In genomic region chr11:53441921-53442320, GRCm38 (mm10) we compare ENCODE assay signal across 14 mouse cellular contexts. TPM values are rescaled to one million over a fixed set of nuclear protein-coding genes. Genes with fewer than 3 reads are reported as not detected.
DNase-seq lines count a peak whose midpoint lies in the region; ATAC-seq and TF ChIP-seq lines count a peak whose summit lies in the region.
"Had no signal": no experiment of that assay in that cellular context is flagged by ENCODE, and none has a peak within 500 bp of the region (broad histone marks: within the 10 kb centered on the region; RNA-seq: fewer than 3 reads in every experiment).

No protein-coding gene starts in this region.

- no peaks in the 10 kb centered on the region for H3K36me3 ChIP-seq in hindbrain, embryonic 10.5 days
- no peaks in the 10 kb centered on the region for H3K36me3 ChIP-seq in hindbrain, embryonic 14.5 days (replicated peaks; ENCODE audit: control insufficient read depth, insufficient read depth)
- no peaks in the 10 kb centered on the region for H3K36me3 ChIP-seq in heart, embryonic 16.5 days (ENCODE audit: control insufficient read depth, insufficient read depth)
- H3K36me3 ChIP-seq: G1E had no signal

- no peak overlapping the region for H3K4me2 ChIP-seq in hindbrain, embryonic 14.5 days (replicated peaks)
- H3K4me2 ChIP-seq in heart, embryonic 16.5 days (ENCODE audit: low read depth, low read length) = peak overlapping the region; percentile 33

- H3K9me3 ChIP-seq in hindbrain, embryonic 10.5 days = no peaks in the 10 kb centered on the region
- no peaks in the 10 kb centered on the region for H3K9me3 ChIP-seq in hindbrain, embryonic 14.5 days (ENCODE audit: control insufficient read depth, low read length)
- no peaks in the 10 kb centered on the region for H3K9me3 ChIP-seq in heart, embryonic 16.5 days (replicated peaks; ENCODE audit: control insufficient read depth, low read length)
- H3K9me3 ChIP-seq: G1E had no signal

- DNase-seq in hindbrain, embryonic 10.5 days (ENCODE audit: low spot score) = no peak
- no peak for DNase-seq in hindbrain, embryonic 14.5 days (ENCODE audit: low spot score)
- DNase-seq in T-cell, adult 2 months (ENCODE audit: low spot score) = peak; percentile 37
- no peak for DNase-seq in left cerebral cortex, adult 2 months (ENCODE audit: extremely low spot score in 1 of 2, low spot score in 2 of 2)
- no peak for DNase-seq in cerebellum, adult 9-11 months
- DNase-seq in lung, adult 2 months = no peak
- DNase-seq: right cerebral cortex, postnatal 14 days had no signal

- no peaks in the 10 kb centered on the region for H3K4me1 ChIP-seq in hindbrain, embryonic 10.5 days (replicated peaks)
- H3K4me1 ChIP-seq in hindbrain, embryonic 14.5 days (replicated peaks; ENCODE audit: control insufficient read depth, insufficient read depth, low read length) = no peaks in the 10 kb centered on the region
- H3K4me1 ChIP-seq in heart, embryonic 16.5 days (ENCODE audit: control insufficient read depth, insufficient read depth, low read length) = peaks cover 7% of the 10 kb centered on the region
- no peaks in the 10 kb centered on the region for H3K4me1 ChIP-seq in lung, adult 2 months (ENCODE audit: control insufficient read depth, insufficient read depth, low read length)

- TF ChIP-seq CTCF in left cerebral cortex, adult 2 months (IDR thresholded peaks at IDR 0.05) = no peak
- TF ChIP-seq CTCF in lung, adult 2 months (IDR thresholded peaks at IDR 0.05; ENCODE audit: insufficient read depth, low read length) = no peak

- ATAC-seq in hindbrain, embryonic 14.5 days (ENCODE audit: low FRiP score) = no peak
- ATAC-seq in heart, embryonic 16.5 days (replicated peaks; ENCODE audit: extremely low read depth, insufficient read depth, low FRiP score) = peak; percentile 71
- peak; percentile 67 for ATAC-seq in megakaryocyte-erythroid progenitor cell, adult 5-6 weeks (replicated peaks; ENCODE audit: low FRiP score, low TSS enrichment, poor library complexity, severe bottlenecking)

- H3K27me3 ChIP-seq in hindbrain, embryonic 10.5 days (ENCODE audit: insufficient read depth, poor library complexity, severe bottlenecking) = no peaks in the 10 kb centered on the region
- H3K27me3 ChIP-seq in hindbrain, embryonic 14.5 days (ENCODE audit: control insufficient read depth, insufficient read depth, low read length) = no peaks in the 10 kb centered on the region
- no peaks in the 10 kb centered on the region for H3K27me3 ChIP-seq in heart, embryonic 16.5 days (ENCODE audit: control insufficient read depth, insufficient read depth, low read length)

- no peak overlapping the region for H3K4me3 ChIP-seq in hindbrain, embryonic 10.5 days
- no peak overlapping the region for H3K4me3 ChIP-seq in hindbrain, embryonic 14.5 days (replicated peaks; ENCODE audit: low read length)
- H3K4me3 ChIP-seq in heart, embryonic 16.5 days (ENCODE audit: low read length) = no peak overlapping the region
- no peak overlapping the region for H3K4me3 ChIP-seq in left cerebral cortex, adult 2 months
- no peak overlapping the region for H3K4me3 ChIP-seq in lung, adult 2 months (replicated peaks; ENCODE audit: extremely low read depth, low read depth, low read length)
- H3K4me3 ChIP-seq: erythroblast, embryonic 14.5 days; layer of hippocampus, adult 2 months had no signal

- TF ChIP-seq POLR2A in lung, adult 2 months (IDR thresholded peaks at IDR 0.05; ENCODE audit: borderline replicate concordance, extremely low read depth, low read depth, low read length) = no peak

- 52% methylated on average over 12 of the region's 12 CpGs for WGBS in hindbrain, embryonic 10.5 days
- WGBS in hindbrain, embryonic 14.5 days = 60% methylated on average over 12 of the region's 12 CpGs
- 1% methylated on average over 12 of the region's 12 CpGs for WGBS in heart, embryonic 16.5 days
- 12% methylated on average over 12 of the region's 12 CpGs for WGBS in lung, adult 2 months

- H3K27ac ChIP-seq in hindbrain, embryonic 10.5 days = peak overlapping the region; percentile 35; the same call in 1 of the 2 replicates
- H3K27ac ChIP-seq in hindbrain, embryonic 14.5 days = no peak overlapping the region
- peak overlapping the region; percentile 85 for H3K27ac ChIP-seq in heart, embryonic 16.5 days (ENCODE audit: low read length)
- H3K27ac ChIP-seq in left cerebral cortex, adult 2 months = no peak overlapping the region
- H3K27ac ChIP-seq: layer of hippocampus, adult 2 months had no signal

- intact Hi-C loops in left cerebral cortex, adult 2 months (cut with DNase I) = no loop called here

- H3K9ac ChIP-seq in hindbrain, embryonic 14.5 days = no peak overlapping the region
- H3K9ac ChIP-seq in heart, embryonic 16.5 days (ENCODE audit: low read length) = peak overlapping the region; percentile 65

RNA-seq across cellular contexts. Expression of gene Gdf9, which starts 11.1 kb away (rescaled TPM):
- 2.6 and 2.9 TPM in 2 replicates for polyA plus RNA-seq in hindbrain, embryonic 10.5 days (2016; fragmentation: Nextera tagmentation; extraction: Ambion mirVana)
- polyA plus RNA-seq in hindbrain, embryonic 14.5 days (2014; fragmentation: Nextera tagmentation; extraction: Ambion mirVana) = 3.1 and 3.2 TPM in 2 replicates
- polyA plus RNA-seq in heart, embryonic 16.5 days (2015; fragmentation: Nextera tagmentation; extraction: Ambion mirVana) = 1.2 and 1.6 TPM in 2 replicates
- 0.24 and 0.32 TPM in 2 replicates for total RNA-seq in megakaryocyte-erythroid progenitor cell, adult 5-6 weeks (2014; fragmentation: Nextera tagmentation)
- 0.42 and 0.80 TPM in 2 replicates for total RNA-seq in megakaryocyte-erythroid progenitor cell, adult 5-6 weeks (2017)
- total RNA-seq in left cerebral cortex, adult 2 months (2021) = 1 to 10 TPM in 1 of 2 experiments, under 1 TPM in 1; 0.89 to 1.1 TPM
- polyA plus RNA-seq in lung, adult 2 months (2012; rRNA removed) = 0.83 and 0.97 TPM in 2 replicates
- polyA plus RNA-seq: erythroblast, embryonic 14.5 days had no signal

RNA-seq across cellular contexts. Expression of gene Uqcrq, which starts 11.3 kb away (rescaled TPM):
- 548 and 642 TPM in 2 replicates for polyA plus RNA-seq in hindbrain, embryonic 10.5 days (2016; fragmentation: Nextera tagmentation; extraction: Ambion mirVana)
- 751 and 866 TPM in 2 replicates for polyA plus RNA-seq in hindbrain, embryonic 14.5 days (2014; fragmentation: Nextera tagmentation; extraction: Ambion mirVana)
- 1,391 and 1,425 TPM in 2 replicates for polyA plus RNA-seq in heart, embryonic 16.5 days (2015; fragmentation: Nextera tagmentation; extraction: Ambion mirVana)
- total RNA-seq in megakaryocyte-erythroid progenitor cell, adult 5-6 weeks (2014; fragmentation: Nextera tagmentation) = 289 and 326 TPM in 2 replicates
- 30.9 and 67.9 TPM in 2 replicates for total RNA-seq in megakaryocyte-erythroid progenitor cell, adult 5-6 weeks (2017)
- total RNA-seq in left cerebral cortex, adult 2 months (2021) = 100 to 1,000 TPM; 388 to 436 TPM
- polyA plus RNA-seq in lung, adult 2 months (2012; rRNA removed) = 238 and 276 TPM in 2 replicates

RNA-seq across cellular contexts. Expression of gene Gm10447, which starts 15.0 kb away (rescaled TPM):
- not detected in 2 replicates for polyA plus RNA-seq in hindbrain, embryonic 10.5 days (2016; fragmentation: Nextera tagmentation; extraction: Ambion mirVana)
- 0.11 TPM in 1 of 2 replicates, not detected in the other for polyA plus RNA-seq in hindbrain, embryonic 14.5 days (2014; fragmentation: Nextera tagmentation; extraction: Ambion mirVana)
- polyA plus RNA-seq in heart, embryonic 16.5 days (2015; fragmentation: Nextera tagmentation; extraction: Ambion mirVana) = 0.06 and 0.09 TPM in 2 replicates
- total RNA-seq in megakaryocyte-erythroid progenitor cell, adult 5-6 weeks (2014; fragmentation: Nextera tagmentation) = not detected in 2 replicates
- not detected in 2 replicates for total RNA-seq in megakaryocyte-erythroid progenitor cell, adult 5-6 weeks (2017)
- total RNA-seq in left cerebral cortex, adult 2 months (2021) = under 1 TPM; 0.33 to 0.34 TPM
- polyA plus RNA-seq in lung, adult 2 months (2012; rRNA removed) = 0.25 TPM in 2 replicates
- total RNA-seq: G1E had no signal
- polyA plus RNA-seq: erythroblast, embryonic 14.5 days; G1E had no signal

RNA-seq across cellular contexts. Expression of gene Shroom1, which starts 15.1 kb away (rescaled TPM):
- 1.8 and 2.0 TPM in 2 replicates for polyA plus RNA-seq in hindbrain, embryonic 10.5 days (2016; fragmentation: Nextera tagmentation; extraction: Ambion mirVana)
- 2.5 and 3.5 TPM in 2 replicates for polyA plus RNA-seq in hindbrain, embryonic 14.5 days (2014; fragmentation: Nextera tagmentation; extraction: Ambion mirVana)
- polyA plus RNA-seq in heart, embryonic 16.5 days (2015; fragmentation: Nextera tagmentation; extraction: Ambion mirVana) = 1.3 and 1.8 TPM in 2 replicates
- not detected in 2 replicates for total RNA-seq in megakaryocyte-erythroid progenitor cell, adult 5-6 weeks (2014; fragmentation: Nextera tagmentation)
- not detected in 2 replicates for total RNA-seq in megakaryocyte-erythroid progenitor cell, adult 5-6 weeks (2017)
- 1 to 10 TPM; 5.4 to 6.3 TPM for total RNA-seq in left cerebral cortex, adult 2 months (2021)
- 3.0 and 3.2 TPM in 2 replicates for polyA plus RNA-seq in lung, adult 2 months (2012; rRNA removed)
- polyA plus RNA-seq: erythroblast, embryonic 14.5 days; G1E had no signal

RNA-seq across cellular contexts. Expression of gene Leap2, which starts 19.0 kb away (rescaled TPM):
- polyA plus RNA-seq in hindbrain, embryonic 10.5 days (2016; fragmentation: Nextera tagmentation; extraction: Ambion mirVana) = 0.34 TPM in 1 of 2 replicates, not detected in the other
- not detected in 2 replicates for polyA plus RNA-seq in hindbrain, embryonic 14.5 days (2014; fragmentation: Nextera tagmentation; extraction: Ambion mirVana)
- polyA plus RNA-seq in heart, embryonic 16.5 days (2015; fragmentation: Nextera tagmentation; extraction: Ambion mirVana) = 0.39 TPM in 1 of 2 replicates, not detected in the other
- 2.6 TPM in 1 of 2 replicates, not detected in the other for total RNA-seq in megakaryocyte-erythroid progenitor cell, adult 5-6 weeks (2014; fragmentation: Nextera tagmentation)
- not detected in 2 replicates for total RNA-seq in megakaryocyte-erythroid progenitor cell, adult 5-6 weeks (2017)
- total RNA-seq in left cerebral cortex, adult 2 months (2021) = not detected
- not detected in 2 replicates for polyA plus RNA-seq in lung, adult 2 months (2012; rRNA removed)
- total RNA-seq: G1E; layer of hippocampus, adult 2 months had no signal
- polyA plus RNA-seq: erythroblast, embryonic 14.5 days; G1E; gonadal fat pad, adult 2 months; urinary bladder, adult 2 months had no signal

Comparison
In these comparisons a context has a peak if more than half of its experiments do, and no peak if none do; other contexts are left out.
1. H3K27ac ChIP-seq: peak in hindbrain, embryonic 10.5 days (single experiment) and heart, embryonic 16.5 days (single experiment); none in hindbrain, embryonic 14.5 days (single experiment) and left cerebral cortex, adult 2 months (single experiment).